Mouse (Mus musculus) myocyte (in vitro differentiated cells): ENCODE data around the gene Pfkfb2.

Experiments
- POLR2A ChIP-seq: IDR thresholded peaks from one replicate; pipeline ENCODE4 v1.6.1; 2011; ENCODE audit warnings: low read depth, mild to moderate bottlenecking, control low read depth, moderate library complexity; ENCODE audit not compliant: insufficient read length
- TCF12 ChIP-seq: IDR thresholded peaks from one replicate; pipeline ENCODE4 v1.6.1; 2011; ENCODE audit warnings: mild to moderate bottlenecking, control low read depth; ENCODE audit not compliant: poor library complexity, insufficient read depth, severe bottlenecking

DNA sequence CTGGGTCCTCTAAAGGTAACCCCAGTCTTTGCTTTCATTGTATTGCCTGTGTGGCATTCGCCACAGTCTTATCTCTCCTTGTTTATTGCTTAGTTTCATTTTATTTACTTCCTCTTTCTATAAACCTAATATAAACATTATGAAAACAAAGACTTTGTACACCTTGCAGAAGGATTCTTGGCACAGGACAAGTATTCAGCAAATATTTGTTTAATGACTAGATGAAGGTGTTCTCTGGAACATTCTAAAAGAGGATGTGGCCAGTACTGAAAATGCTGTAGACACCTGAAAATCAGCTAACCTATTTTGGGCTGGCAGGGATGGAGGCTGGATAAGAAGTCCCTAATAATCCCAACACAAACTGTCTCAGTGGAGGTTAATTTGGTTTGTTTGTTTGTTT is 32.5 kb upstream of the Pfkfb2 start:
- TF ChIP-seq TCF12 (no peak), POLR2A (no peak)
